Mouse (Mus musculus): ENCODE measurements around the gene 6030445D17Rik. TPM values are rescaled to one million over a fixed set of nuclear protein-coding genes. Genes with fewer than 3 reads are reported as not detected.

Gene 6030445D17Rik
- polyA plus RNA-seq, 1 experiment = 0.46 TPM

GRCm38 (mm10) chr4:136469941-136470346 lies 7.9 kb downstream of the 6030445D17Rik start:
- no peaks in the 10 kb centered on the region for H3K27me3 ChIP-seq (ENCODE audit: control insufficient read depth, insufficient read depth, low read length, poor library complexity, severe bottlenecking)
- H3K9me3 ChIP-seq (replicated peaks; ENCODE audit: control insufficient read depth, insufficient read depth, low read length, poor library complexity, severe bottlenecking) = no peaks in the 10 kb centered on the region
- peak overlapping the region; percentile 22; the same call in 1 of the 2 replicates for H3K27ac ChIP-seq (ENCODE audit: insufficient read depth, low read length)
- H3K4me1 ChIP-seq (ENCODE audit: control insufficient read depth, insufficient read depth, low read length) = peaks cover 5% of the 10 kb centered on the region
- TF ChIP-seq EP300 (IDR thresholded peaks at IDR 0.05; ENCODE audit: insufficient read depth, low read depth, low read length) (no peak), CTCF (IDR thresholded peaks at IDR 0.05; ENCODE audit: low read depth, low read length) (no peak), POLR2A (IDR thresholded peaks at IDR 0.05; ENCODE audit: insufficient read depth, low read length) (no peak)
- H3K36me3 ChIP-seq (ENCODE audit: control insufficient read depth, insufficient read depth, low read length, poor library complexity, severe bottlenecking) = no peaks in the 10 kb centered on the region
- peak overlapping the region; percentile 96 for H3K9ac ChIP-seq (ENCODE audit: low read depth, poor library complexity, severe bottlenecking)
- H3K4me3 ChIP-seq (ENCODE audit: low read depth, low read length) = peak overlapping the region; percentile 90

- Histone ChIP-seq H3K9me3 (replicated peaks; ENCODE audit: control insufficient read depth, insufficient read depth, low read length, poor library complexity, severe bottlenecking) (no peaks in the 10 kb centered on the region), H3K9ac (ENCODE audit: low read depth, poor library complexity, severe bottlenecking) (peak overlapping the region; percentile 96), H3K36me3 (ENCODE audit: control insufficient read depth, insufficient read depth, low read length, poor library complexity, severe bottlenecking) (no peaks in the 10 kb centered on the region; the same call in 1 of the 2 replicates), H3K27me3 (ENCODE audit: control insufficient read depth, insufficient read depth, low read length, poor library complexity, severe bottlenecking) (no peaks in the 10 kb centered on the region), H3K27ac (ENCODE audit: insufficient read depth, low read length) (no peak overlapping the region), H3K4me1 (ENCODE audit: control insufficient read depth, insufficient read depth, low read length) (peaks cover 5% of the 10 kb centered on the region), H3K4me3 (ENCODE audit: low read depth, low read length) (peak overlapping the region; percentile 90)
- TF ChIP-seq POLR2A (IDR thresholded peaks at IDR 0.05; ENCODE audit: insufficient read depth, low read length) (no peak), CTCF (IDR thresholded peaks at IDR 0.05; ENCODE audit: low read depth, low read length) (no peak), EP300 (IDR thresholded peaks at IDR 0.05; ENCODE audit: insufficient read depth, low read depth, low read length) (no peak)
Observed at GRCm38 (mm10) chr4:136470347-136471071, 8.5 kb downstream of the 6030445D17Rik start.

GRCm38 (mm10) chr4:136476692-136477091 lies 14.6 kb downstream of the 6030445D17Rik start:
- TF ChIP-seq POLR2A (IDR thresholded peaks at IDR 0.05; ENCODE audit: insufficient read depth, low read length) (no peak), CTCF (IDR thresholded peaks at IDR 0.05; ENCODE audit: low read depth, low read length) (no peak), EP300 (IDR thresholded peaks at IDR 0.05; ENCODE audit: insufficient read depth, low read depth, low read length) (no peak)
- Histone ChIP-seq H3K36me3 (ENCODE audit: control insufficient read depth, insufficient read depth, low read length, poor library complexity, severe bottlenecking) (no peaks in the 10 kb centered on the region; the same call in 1 of the 2 replicates), H3K9ac (ENCODE audit: low read depth, poor library complexity, severe bottlenecking) (no peak overlapping the region), H3K4me1 (ENCODE audit: control insufficient read depth, insufficient read depth, low read length) (no peaks in the 10 kb centered on the region), H3K27ac (ENCODE audit: insufficient read depth, low read length) (no peak overlapping the region), H3K9me3 (replicated peaks; ENCODE audit: control insufficient read depth, insufficient read depth, low read length, poor library complexity, severe bottlenecking) (no peaks in the 10 kb centered on the region), H3K4me3 (ENCODE audit: low read depth, low read length) (no peak overlapping the region), H3K27me3 (ENCODE audit: control insufficient read depth, insufficient read depth, low read length, poor library complexity, severe bottlenecking) (no peaks in the 10 kb centered on the region)

GRCm38 (mm10) chr4:136486549-136486948 lies 24.5 kb downstream of the 6030445D17Rik start:
- Histone ChIP-seq H3K36me3 (ENCODE audit: control insufficient read depth, insufficient read depth, low read length, poor library complexity, severe bottlenecking) (no peaks in the 10 kb centered on the region), H3K27ac (ENCODE audit: insufficient read depth, low read length) (no peak overlapping the region), H3K4me3 (ENCODE audit: low read depth, low read length) (no peak overlapping the region), H3K4me1 (ENCODE audit: control insufficient read depth, insufficient read depth, low read length) (no peaks in the 10 kb centered on the region), H3K27me3 (ENCODE audit: control insufficient read depth, insufficient read depth, low read length, poor library complexity, severe bottlenecking) (no peaks in the 10 kb centered on the region), H3K9me3 (replicated peaks; ENCODE audit: control insufficient read depth, insufficient read depth, low read length, poor library complexity, severe bottlenecking) (no peaks in the 10 kb centered on the region), H3K9ac (ENCODE audit: low read depth, poor library complexity, severe bottlenecking) (no peak overlapping the region)
- no peak for TF ChIP-seq EP300 (IDR thresholded peaks at IDR 0.05; ENCODE audit: insufficient read depth, low read depth, low read length)
- no peak for TF ChIP-seq POLR2A (IDR thresholded peaks at IDR 0.05; ENCODE audit: insufficient read depth, low read length)
- TF ChIP-seq CTCF (IDR thresholded peaks at IDR 0.05; ENCODE audit: low read depth, low read length) = no peak

- no peak overlapping the region for H3K9ac ChIP-seq (ENCODE audit: low read depth, poor library complexity, severe bottlenecking)
- no peaks in the 10 kb centered on the region for H3K9me3 ChIP-seq (replicated peaks; ENCODE audit: control insufficient read depth, insufficient read depth, low read length, poor library complexity, severe bottlenecking)
- no peak overlapping the region for H3K27ac ChIP-seq (ENCODE audit: insufficient read depth, low read length)
- no peaks in the 10 kb centered on the region for H3K27me3 ChIP-seq (ENCODE audit: control insufficient read depth, insufficient read depth, low read length, poor library complexity, severe bottlenecking)
- H3K36me3 ChIP-seq (ENCODE audit: control insufficient read depth, insufficient read depth, low read length, poor library complexity, severe bottlenecking) = no peaks in the 10 kb centered on the region
- H3K4me1 ChIP-seq (ENCODE audit: control insufficient read depth, insufficient read depth, low read length) = no peaks in the 10 kb centered on the region
- H3K4me3 ChIP-seq (ENCODE audit: low read depth, low read length) = no peak overlapping the region
- TF ChIP-seq EP300 (IDR thresholded peaks at IDR 0.05; ENCODE audit: insufficient read depth, low read depth, low read length) (no peak), CTCF (IDR thresholded peaks at IDR 0.05; ENCODE audit: low read depth, low read length) (no peak), POLR2A (IDR thresholded peaks at IDR 0.05; ENCODE audit: insufficient read depth, low read length) (no peak)
Observed at GRCm38 (mm10) chr4:136495993-136496392, 33.9 kb downstream of the 6030445D17Rik start.
